Mouse (Mus musculus): ENCODE results near the gene Rab11fip4. TPM values are rescaled to one million over a fixed set of nuclear protein-coding genes. Genes with fewer than 3 reads are reported as not detected.
A peak's percentile ranks its signal among the peaks of the same experiment; 100 is the strongest.

Gene Rab11fip4
- polyA plus RNA-seq, 1 experiment from 2014 or later, result 0.31 TPM

- H3K9me3 ChIP-seq, result no peaks in the 10 kb centered on the region
- no peak for ATAC-seq (ENCODE audit: extremely low read depth, insufficient number of reproducible peaks, low FRiP score, low TSS enrichment)
- 75% methylated on average over 6 of the region's 6 CpGs for WGBS
These were observed 111.1 kb downstream of the Rab11fip4 start for GRCm38 (mm10) chr11:79702092-79702491.

GRCm38 (mm10) chr11:79703452-79703851 is 112.4 kb downstream of the Rab11fip4 start:
- Histone ChIP-seq H3K9ac (peak overlapping the region; percentile 97), H3K27me3 (replicated peaks) (no peaks in the 10 kb centered on the region; the same call in 1 of the 2 replicates), H3K9me3 (no peaks in the 10 kb centered on the region), H3K36me3 (peaks cover 19% of the 10 kb centered on the region), H3K4me2 (peak overlapping the region; percentile 80), H3K27ac (replicated peaks) (peak overlapping the region; percentile 99), H3K4me1 (peaks cover 41% of the 10 kb centered on the region), H3K4me3 (peak overlapping the region; percentile 80)
- no peak for ATAC-seq (ENCODE audit: extremely low read depth, insufficient number of reproducible peaks, low FRiP score, low TSS enrichment)
- WGBS, result 2% methylated on average over 5 of the region's 5 CpGs

More at GRCm38 (mm10) chr11:79702092-79702491, 111.1 kb downstream of the Rab11fip4 start:
- Histone ChIP-seq H3K27me3 (replicated peaks) (no peaks in the 10 kb centered on the region), H3K4me1 (peaks cover 41% of the 10 kb centered on the region), H3K4me3 (no peak overlapping the region), H3K27ac (replicated peaks) (no peak overlapping the region), H3K36me3 (peaks cover 19% of the 10 kb centered on the region), H3K4me2 (peak overlapping the region; percentile 80), H3K9ac (peak overlapping the region; percentile 47; the same call in 1 of the 2 replicates)

GRCm38 (mm10) chr11:79703885-79704291 is 112.9 kb downstream of the Rab11fip4 start:
- Histone ChIP-seq H3K27ac (replicated peaks) (peak overlapping the region; percentile 99), H3K9me3 (no peaks in the 10 kb centered on the region), H3K36me3 (peaks cover 19% of the 10 kb centered on the region), H3K9ac (peak overlapping the region; percentile 97), H3K4me2 (peak overlapping the region; percentile 80), H3K27me3 (replicated peaks) (peaks cover 3% of the 10 kb centered on the region), H3K4me1 (peaks cover 41% of the 10 kb centered on the region), H3K4me3 (peak overlapping the region; percentile 80)
- ATAC-seq (ENCODE audit: extremely low read depth, insufficient number of reproducible peaks, low FRiP score, low TSS enrichment), result peak; percentile 39; the same call in 1 of the 2 replicates
- WGBS, result under 1% methylated on average over 27 of the region's 27 CpGs

GRCm38 (mm10) chr11:79704318-79705150 is 113.5 kb downstream of the Rab11fip4 start:
- Histone ChIP-seq H3K4me2 (peak overlapping the region; percentile 80), H3K9ac (peak overlapping the region; percentile 97), H3K4me1 (peaks cover 41% of the 10 kb centered on the region), H3K4me3 (peak overlapping the region; percentile 80), H3K27me3 (replicated peaks) (peaks cover 10% of the 10 kb centered on the region), H3K27ac (replicated peaks) (peak overlapping the region; percentile 99), H3K9me3 (no peaks in the 10 kb centered on the region), H3K36me3 (peaks cover 19% of the 10 kb centered on the region)
- peak; percentile 94 for ATAC-seq (ENCODE audit: extremely low read depth, insufficient number of reproducible peaks, low FRiP score, low TSS enrichment)
- under 1% methylated on average over 59 of the region's 61 CpGs for WGBS

- Histone ChIP-seq H3K9ac (no peak overlapping the region), H3K4me1 (peaks cover 43% of the 10 kb centered on the region), H3K4me2 (no peak overlapping the region), H3K36me3 (no peaks in the 10 kb centered on the region), H3K27ac (replicated peaks) (no peak overlapping the region), H3K27me3 (replicated peaks) (peaks cover 31% of the 10 kb centered on the region), H3K4me3 (no peak overlapping the region), H3K9me3 (no peaks in the 10 kb centered on the region)
- WGBS, result 65% methylated on average over 3 of the region's 3 CpGs
- no peak for ATAC-seq (ENCODE audit: extremely low read depth, insufficient number of reproducible peaks, low FRiP score, low TSS enrichment)
These were observed 116.1 kb downstream of the Rab11fip4 start for GRCm38 (mm10) chr11:79707084-79707483.

- H3K9ac ChIP-seq, result peak overlapping the region; percentile 82
- no peaks in the 10 kb centered on the region for H3K9me3 ChIP-seq
- H3K4me2 ChIP-seq, result peak overlapping the region; percentile 100
- peaks cover 53% of the 10 kb centered on the region for H3K27me3 ChIP-seq (replicated peaks)
- H3K27ac ChIP-seq (replicated peaks), result peak overlapping the region; percentile 48; the same call in 1 of the 2 replicates
- ATAC-seq (ENCODE audit: extremely low read depth, insufficient number of reproducible peaks, low FRiP score, low TSS enrichment), result peak; percentile 62
- H3K4me1 ChIP-seq, result peaks cover 27% of the 10 kb centered on the region
- H3K4me3 ChIP-seq, result peak overlapping the region; percentile 74
- no peaks in the 10 kb centered on the region for H3K36me3 ChIP-seq
- under 1% methylated on average over 106 of the region's 106 CpGs for WGBS
These were observed 120.1 kb downstream of the Rab11fip4 start for GRCm38 (mm10) chr11:79710868-79711765.

GRCm38 (mm10) chr11:79711766-79712369 is 120.9 kb downstream of the Rab11fip4 start:
- Histone ChIP-seq H3K9me3 (no peaks in the 10 kb centered on the region), H3K36me3 (no peaks in the 10 kb centered on the region), H3K9ac (peak overlapping the region; percentile 82), H3K4me1 (peaks cover 27% of the 10 kb centered on the region), H3K27ac (replicated peaks) (no peak overlapping the region), H3K4me2 (peak overlapping the region; percentile 100), H3K27me3 (replicated peaks) (peaks cover 53% of the 10 kb centered on the region), H3K4me3 (peak overlapping the region; percentile 74)
- WGBS, result 2% methylated on average over 46 of the region's 46 CpGs
- ATAC-seq (ENCODE audit: extremely low read depth, insufficient number of reproducible peaks, low FRiP score, low TSS enrichment), result no peak

GRCm38 (mm10) chr11:79713184-79713583 is 122.2 kb downstream of the Rab11fip4 start:
- WGBS, result 83% methylated on average over 6 of the region's 6 CpGs
- no peak overlapping the region for H3K4me3 ChIP-seq
- H3K27me3 ChIP-seq (replicated peaks), result peaks cover 53% of the 10 kb centered on the region
- peaks cover 40% of the 10 kb centered on the region for H3K4me1 ChIP-seq
- ATAC-seq (ENCODE audit: extremely low read depth, insufficient number of reproducible peaks, low FRiP score, low TSS enrichment), result no peak
- H3K9ac ChIP-seq, result no peak overlapping the region
- H3K4me2 ChIP-seq, result peak overlapping the region; percentile 100
- H3K27ac ChIP-seq (replicated peaks), result no peak overlapping the region
- no peaks in the 10 kb centered on the region for H3K36me3 ChIP-seq
- no peaks in the 10 kb centered on the region for H3K9me3 ChIP-seq

GRCm38 (mm10) chr11:79713678-79714077 is 122.7 kb downstream of the Rab11fip4 start:
- H3K9ac ChIP-seq, result no peak overlapping the region
- H3K27me3 ChIP-seq (replicated peaks), result peaks cover 52% of the 10 kb centered on the region
- H3K36me3 ChIP-seq, result no peaks in the 10 kb centered on the region
- H3K27ac ChIP-seq (replicated peaks), result no peak overlapping the region
- WGBS, result 65% methylated on average over 4 of the region's 4 CpGs
- peaks cover 43% of the 10 kb centered on the region for H3K4me1 ChIP-seq
- no peak for ATAC-seq (ENCODE audit: extremely low read depth, insufficient number of reproducible peaks, low FRiP score, low TSS enrichment)
- H3K4me2 ChIP-seq, result no peak overlapping the region
- no peak overlapping the region for H3K4me3 ChIP-seq
- no peaks in the 10 kb centered on the region for H3K9me3 ChIP-seq

- Histone ChIP-seq H3K9me3 (no peaks in the 10 kb centered on the region), H3K4me3 (no peak overlapping the region), H3K4me1 (peaks cover 47% of the 10 kb centered on the region), H3K27me3 (replicated peaks) (peaks cover 46% of the 10 kb centered on the region), H3K4me2 (no peak overlapping the region), H3K36me3 (no peaks in the 10 kb centered on the region), H3K27ac (replicated peaks) (no peak overlapping the region), H3K9ac (no peak overlapping the region)
- WGBS, result 59% methylated on average over 13 of the region's 13 CpGs
- no peak for ATAC-seq (ENCODE audit: extremely low read depth, insufficient number of reproducible peaks, low FRiP score, low TSS enrichment)
These were observed 123.2 kb downstream of the Rab11fip4 start for GRCm38 (mm10) chr11:79714082-79714742.
